Mouse (Mus musculus) gastrocnemius, adult 8-10 months (tissue): Measurements from ENCODE around the gene Irf5. TPM values are rescaled to one million over a fixed set of nuclear protein-coding genes. Genes with fewer than 3 reads are reported as not detected.
"Not testable (repeated sequence)": the region's sequence is repeated elsewhere in the genome, so short reads cannot be mapped to it uniquely, and the experiment has no call there.

ENCODE experiments used
- DNase-seq, 2 experiments: peaks; one replicate each; pipeline ENCODE4 v3.0.0; 2022; ENCODE audit warnings: low spot score in 2 of 2
- total RNA-seq, 4 experiments: library from RNA; stranded (reverse); gene quantifications; 2 replicates each; pipeline ENCODE4 v1.2.4; 2022

Gene Irf5
- total RNA-seq, 4 experiments from 2014 or later: 1.0 to 3.1 (median 1.7) TPM

DNA sequence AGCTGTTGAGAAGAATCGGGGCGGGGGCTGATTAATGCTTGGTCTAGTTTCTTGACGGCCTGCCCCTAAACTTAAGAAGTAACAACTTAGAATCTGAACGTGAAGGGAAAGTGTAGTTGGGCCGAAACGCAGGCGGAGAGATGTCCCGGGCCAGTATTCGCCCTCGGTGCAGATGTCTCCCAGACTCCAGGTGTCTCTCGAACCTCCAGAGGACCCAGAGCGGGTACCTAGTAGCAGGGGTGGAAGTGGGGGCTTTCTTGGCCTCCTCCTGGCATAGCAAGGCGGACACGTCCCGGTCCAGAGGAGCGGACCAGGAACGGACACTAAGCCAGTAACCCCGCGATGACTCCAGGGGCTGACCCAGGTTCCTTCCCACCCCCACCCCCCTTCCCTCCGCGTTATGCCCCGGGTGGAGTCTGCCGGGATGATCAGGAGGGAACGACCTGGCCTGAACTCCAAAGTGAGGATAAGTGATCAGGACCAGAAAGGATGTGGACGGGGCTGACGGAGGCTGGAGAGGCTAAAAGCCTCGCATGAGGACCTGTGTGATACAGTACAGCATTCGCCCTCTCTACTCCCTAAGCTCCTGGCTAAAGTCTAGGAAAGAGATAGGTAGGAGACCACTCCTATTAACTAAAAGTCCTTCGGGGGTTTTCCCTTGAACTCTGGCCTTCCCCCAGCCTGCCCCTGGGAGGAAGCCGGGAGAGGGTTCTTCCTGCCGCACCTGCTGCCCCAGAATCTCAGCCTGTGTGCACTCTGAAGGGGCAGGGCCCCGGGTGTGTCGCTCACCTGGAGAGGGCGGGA, 1.1 kb downstream of the Irf5 start:
- no peak for DNase-seq

DNA sequence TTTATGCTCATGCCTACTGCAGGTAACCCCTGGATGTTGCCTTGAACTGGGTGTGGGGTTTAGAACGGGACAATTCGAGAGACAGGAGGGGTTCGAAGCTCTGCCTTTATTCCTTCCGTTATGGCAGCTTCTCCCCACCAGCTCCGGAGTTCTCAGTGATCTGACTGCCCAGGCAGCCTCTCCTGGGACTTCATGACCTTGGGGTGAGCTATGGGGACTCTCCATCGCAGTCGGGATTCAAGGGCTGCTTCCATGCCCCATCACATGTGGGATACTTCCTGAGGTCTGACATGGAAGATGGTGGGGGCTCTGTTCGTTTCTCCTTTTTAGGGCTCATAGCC, 1.7 kb downstream of the Irf5 start:
- DNase-seq: no peak

DNA sequence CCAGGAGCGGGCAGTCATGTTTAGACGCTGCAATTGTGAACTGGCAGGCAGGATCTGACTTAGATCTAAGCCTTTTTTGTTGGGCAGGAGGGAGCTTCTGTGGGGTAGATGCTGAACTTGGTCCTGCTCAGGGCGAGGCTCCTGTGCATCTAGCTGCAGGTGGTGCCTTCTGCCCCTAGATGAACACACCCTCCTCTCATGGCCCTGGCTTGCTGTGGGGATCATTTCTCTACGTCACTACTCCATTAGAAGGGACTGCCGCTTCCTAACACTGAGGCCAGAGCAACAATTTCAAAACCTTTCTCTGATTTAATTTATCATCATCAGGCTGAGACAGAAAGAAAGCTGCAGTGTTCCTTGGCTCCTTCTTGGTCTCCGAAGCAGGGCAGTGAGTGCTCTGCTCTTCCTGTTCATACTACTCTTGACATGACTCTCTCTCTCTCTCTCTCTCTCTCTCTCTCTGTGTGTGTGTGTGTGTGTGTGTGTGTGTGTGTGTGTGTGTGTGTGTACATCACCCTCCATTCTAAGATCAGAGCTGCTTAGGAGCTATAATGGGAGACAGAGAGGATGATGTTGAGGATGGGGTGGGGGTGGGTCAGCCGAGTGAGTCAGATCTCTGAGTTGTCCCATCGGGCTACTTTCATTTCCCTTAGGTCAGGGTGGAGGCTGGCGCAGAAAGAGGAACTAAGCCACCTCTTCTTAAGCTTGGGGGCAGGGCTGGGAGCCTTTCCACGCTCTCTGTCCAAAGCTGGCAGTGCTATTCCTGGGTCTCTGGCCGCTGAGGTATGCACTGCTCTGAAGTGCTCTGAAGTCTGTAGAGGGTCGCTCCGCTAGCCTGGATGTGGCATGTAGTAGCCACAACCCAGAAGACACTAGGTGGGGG, 2.4 kb downstream of the Irf5 start:
- no peak for DNase-seq

DNA sequence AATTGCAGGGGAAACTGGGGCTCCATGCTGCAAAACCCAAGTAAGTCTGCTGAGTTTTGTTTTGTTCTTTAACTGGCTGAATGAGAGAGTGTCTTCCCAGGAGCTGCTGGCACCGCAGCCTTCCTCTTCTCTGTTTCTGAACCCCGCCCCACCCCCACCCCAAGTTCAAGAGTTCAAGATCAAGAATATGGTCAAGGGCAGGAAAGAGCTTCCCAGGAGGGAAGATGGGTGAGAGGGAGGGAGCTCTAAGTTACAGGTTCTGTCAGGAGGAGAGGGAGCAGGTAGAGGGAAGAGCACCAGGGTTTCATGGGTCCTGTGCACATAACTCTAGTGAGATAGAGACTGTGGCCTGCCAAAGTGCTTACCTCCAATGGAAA, 3.0 kb downstream of the Irf5 start:
- no peak for DNase-seq

DNA sequence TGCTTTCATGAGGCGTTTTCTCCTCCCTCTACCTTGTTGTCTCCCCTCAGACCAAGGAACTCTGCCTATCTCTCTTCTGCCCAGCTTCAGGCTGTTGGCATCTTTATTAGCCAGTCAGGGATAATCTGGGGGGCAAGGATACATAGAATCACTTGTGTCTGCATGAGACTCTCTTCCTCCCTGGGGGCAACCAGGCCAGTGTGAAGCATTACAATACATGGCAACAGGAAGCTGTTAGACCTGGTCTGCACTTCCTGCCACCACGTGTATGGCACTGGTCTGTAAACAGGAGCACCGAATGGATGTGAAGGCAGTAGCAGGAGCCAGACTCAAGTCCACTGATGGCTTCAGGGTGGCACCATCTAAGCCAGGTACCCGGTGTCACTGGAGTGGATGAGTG, 3.6 kb downstream of the Irf5 start:
- no peak for DNase-seq

DNA sequence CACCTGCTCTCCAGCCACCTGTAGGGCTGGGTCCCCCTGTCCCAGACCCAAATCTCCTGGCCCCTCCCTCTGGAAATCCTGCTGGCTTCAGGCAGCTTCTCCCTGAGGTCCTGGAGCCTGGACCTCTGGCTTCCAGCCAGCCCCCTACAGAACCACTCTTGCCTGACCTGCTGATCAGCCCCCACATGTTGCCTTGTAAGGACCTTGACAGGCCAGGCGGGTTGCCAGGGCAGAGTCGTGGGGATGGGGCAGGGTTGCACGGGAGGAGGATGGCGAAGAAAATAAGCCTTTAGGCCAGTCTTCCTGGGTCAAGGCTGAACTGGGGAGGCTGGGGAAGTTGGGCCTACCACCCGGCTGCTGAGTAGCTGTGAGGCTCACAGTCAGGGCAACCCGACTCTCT, 8.9 kb downstream of the Irf5 start:
- no peak for DNase-seq

DNA sequence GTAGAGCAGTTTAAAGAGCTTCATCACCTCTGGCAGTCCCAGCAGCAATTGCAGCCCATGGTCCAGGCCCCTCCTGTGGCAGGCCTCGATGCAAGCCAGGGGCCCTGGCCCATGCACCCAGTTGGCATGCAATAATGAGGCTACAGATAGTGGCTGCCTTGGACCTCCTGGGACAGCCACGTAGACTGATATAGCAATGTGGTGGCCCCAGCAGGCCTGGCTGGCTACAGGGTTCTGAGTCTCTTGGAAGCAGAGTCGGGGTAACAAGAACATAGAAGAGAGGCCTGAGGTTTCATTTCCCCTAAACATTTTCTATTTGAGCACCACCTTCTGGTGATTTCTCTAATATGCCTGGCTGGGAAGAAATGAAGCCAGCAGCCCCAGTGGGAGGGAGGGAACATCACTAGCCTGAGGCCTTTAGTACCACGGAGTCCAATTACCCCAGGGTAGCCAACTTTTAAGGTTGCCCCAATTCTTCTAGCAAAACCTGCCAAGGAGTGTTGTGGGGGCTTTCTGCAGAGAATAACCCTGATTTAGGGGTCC, 10.3 kb downstream of the Irf5 start:
- DNase-seq: no peak

DNA sequence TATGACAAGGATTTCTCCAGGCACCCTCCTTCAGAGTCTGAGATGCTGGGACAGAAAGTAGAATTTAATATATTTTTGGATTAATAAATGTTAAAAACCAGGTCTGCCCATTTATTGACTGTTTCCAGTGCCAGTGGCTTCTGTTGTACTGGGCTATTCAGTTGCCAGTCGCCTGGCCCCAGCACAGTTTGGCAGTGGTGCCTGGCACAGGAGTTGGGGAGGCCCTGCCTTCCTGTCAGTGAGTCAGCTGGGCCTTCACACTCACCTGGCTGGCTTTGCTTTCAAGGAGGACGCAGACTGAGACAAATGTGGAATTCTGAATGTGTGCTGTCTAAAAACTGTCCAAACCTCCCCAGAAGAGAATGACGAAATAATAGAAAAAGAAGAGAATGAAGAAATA, 10.8 kb downstream of the Irf5 start:
- no peak for DNase-seq

DNA sequence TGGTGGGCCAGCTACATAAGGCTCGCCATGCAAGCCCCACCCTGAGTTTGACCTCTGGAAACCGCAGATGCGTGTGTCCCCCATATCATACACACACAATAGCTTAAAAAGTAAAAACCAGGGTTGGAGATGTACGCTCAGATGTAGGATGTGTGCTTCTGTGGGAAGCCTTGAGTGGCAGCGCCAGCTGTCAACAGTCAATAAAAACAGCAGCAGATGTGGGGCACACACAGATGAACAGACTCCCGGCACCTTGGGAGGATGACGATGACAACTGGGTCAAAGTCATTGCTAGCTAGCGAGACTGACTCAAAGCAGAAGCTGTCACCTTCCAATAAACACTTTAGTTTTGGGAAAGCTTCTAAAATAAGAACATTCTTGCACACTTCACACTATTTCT, 13.1 kb downstream of the Irf5 start:
- no peak for DNase-seq

DNA sequence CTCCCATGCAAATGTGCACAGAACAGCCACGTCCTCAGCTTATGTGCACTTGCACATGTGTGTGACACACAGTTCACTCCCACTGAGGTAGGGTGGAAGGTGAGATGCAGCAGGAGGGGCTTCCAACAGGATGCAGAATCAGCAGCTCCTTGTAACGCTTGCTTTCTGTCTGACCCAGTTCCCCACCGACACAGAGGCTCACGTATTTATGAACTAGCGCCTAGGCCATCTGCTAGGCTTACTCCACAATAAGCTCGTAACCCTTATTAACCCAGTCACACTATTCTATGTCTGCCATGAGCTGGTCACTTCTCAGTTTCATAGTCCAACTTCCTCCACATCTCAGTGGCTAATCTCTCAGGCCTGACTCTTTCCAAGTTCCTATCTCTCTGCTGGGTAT, 13.8 kb downstream of the Irf5 start:
- DNase-seq: no peak

DNA sequence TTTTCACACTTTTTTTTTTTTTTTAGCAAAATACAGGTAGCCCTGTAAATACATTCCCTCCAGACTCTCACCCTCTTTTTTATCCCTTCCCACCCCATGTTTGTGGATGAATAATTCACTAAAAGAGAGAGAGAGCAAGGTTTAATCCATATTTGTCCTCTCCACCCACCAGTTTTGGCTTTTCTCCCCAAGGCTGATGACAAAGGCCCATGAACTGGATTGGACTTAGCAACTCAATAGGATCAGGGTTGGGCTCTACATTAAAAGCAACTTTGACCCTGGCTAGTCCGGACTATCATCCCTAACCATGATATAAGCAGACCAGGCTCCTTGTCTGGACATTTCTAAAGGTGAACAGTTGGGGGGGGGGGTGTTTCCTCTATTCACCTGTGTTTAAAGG, 14.5 kb downstream of the Irf5 start:
- DNase-seq: no peak

DNA sequence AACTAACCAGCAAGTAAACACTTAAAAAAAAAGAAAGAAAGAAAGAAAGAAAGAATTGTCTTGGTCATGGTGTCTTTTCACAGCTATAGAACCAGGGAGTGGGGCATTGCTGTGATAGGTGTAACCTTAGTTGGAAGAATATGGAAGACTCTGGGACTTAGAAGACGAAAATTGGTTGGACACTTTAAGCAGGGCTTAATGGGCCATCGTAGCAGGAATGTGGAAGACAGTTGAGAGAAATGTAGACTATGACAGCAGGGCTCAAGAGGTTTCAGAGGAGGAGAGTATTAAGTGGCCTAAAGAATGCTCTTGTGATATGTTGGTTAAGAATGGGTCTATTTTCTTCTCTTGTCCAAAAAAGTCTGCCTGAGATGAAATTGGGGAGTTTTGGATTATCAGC, 19.2 kb downstream of the Irf5 start:
- no peak for DNase-seq

DNA sequence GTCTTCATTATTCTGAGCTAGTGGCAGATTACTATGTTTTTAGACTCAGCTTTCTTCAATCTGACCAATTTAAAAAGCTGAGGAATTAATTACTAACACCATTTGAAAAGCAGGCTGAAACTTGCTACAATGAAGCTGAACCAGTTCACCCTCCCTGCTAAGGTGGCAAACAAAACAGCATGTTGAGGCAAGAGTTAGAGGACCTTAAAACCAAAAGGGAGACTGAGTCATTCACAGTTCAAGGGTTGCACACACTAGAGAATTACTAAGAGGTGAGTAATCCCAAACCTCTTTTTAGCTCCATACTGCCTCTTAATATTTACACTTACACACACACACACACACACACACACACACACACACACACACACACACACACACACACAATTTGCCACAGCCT, 21.2 kb downstream of the Irf5 start:
- no peak for DNase-seq

DNA sequence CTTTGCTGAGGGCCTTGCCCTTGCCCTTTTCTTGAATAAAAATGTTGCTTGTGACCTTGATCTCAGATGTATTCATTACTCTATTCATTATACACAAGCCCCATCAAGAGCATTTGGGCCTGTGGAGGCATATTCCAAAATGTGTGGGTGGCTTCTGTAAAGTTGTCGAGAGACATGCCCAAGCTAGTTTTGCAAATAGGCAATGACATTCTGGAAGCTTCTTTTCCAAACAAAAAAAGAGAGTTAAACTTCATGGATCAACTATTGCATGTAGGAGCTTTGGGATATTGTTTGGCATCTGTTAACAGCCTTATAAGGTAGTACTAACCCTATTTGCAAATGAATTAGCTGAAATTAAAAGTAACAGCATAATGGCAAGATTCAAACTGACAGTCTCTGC, 21.7 kb downstream of the Irf5 start:
- DNase-seq: no peak

DNA sequence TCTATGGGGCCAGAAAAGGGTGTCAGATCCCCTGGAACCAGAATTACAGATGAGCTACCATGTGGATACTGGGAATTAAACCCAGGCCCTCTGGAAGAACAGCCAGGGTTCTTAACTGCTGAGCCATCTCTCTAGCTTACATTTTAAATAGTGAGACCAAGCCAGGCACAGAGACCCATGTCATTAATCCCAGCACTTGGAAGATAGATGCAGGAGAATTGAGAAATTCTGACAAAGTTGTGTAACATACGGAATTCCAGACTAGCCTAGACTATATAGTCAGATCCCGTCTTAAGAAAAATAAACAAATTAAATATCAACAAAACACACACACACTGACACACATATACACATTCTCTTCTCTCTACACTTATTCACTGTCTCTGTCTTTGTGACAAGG, 26.1 kb downstream of the Irf5 start:
- no peak for DNase-seq

DNA sequence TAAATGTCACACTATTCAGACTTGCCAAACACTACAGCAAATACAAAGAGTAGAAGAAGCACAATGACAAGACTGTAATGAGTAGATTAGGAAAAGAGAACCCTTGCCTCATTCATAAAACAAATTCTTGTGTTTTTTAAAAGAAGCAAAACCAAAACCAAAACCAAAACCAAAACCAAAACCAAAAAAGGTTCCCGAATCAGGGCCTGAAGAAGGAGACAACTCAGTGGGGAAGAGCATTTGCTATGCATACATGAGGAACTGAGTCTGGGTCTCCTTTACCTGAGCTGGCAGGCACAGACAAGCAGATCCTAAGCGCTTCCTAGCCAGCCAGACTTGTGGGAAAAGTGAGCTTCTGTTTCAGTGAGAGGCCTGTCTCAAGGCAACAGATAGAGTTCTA, 30.7 kb downstream of the Irf5 start:
- no peak for DNase-seq

DNA sequence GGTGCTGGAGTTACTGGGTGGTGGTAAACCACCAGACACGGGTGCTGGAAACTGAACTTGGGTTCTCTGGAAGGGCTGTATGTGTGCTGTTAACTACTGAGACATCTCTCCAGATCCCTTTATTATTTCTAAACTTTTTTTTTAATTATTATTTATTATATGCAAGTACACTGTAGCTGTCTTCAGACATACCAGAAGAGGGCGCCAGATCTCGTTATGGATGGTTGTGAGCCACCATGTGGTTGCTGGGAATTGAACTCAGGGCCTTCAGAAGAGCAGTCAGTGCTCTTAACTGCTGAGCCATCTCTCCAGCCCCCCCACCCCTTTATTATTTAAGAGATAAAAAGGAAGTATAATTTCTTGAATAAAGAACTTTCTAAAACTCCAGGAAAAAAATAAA, 50.0 kb downstream of the Irf5 start:
- not testable (repeated sequence) for DNase-seq

DNA sequence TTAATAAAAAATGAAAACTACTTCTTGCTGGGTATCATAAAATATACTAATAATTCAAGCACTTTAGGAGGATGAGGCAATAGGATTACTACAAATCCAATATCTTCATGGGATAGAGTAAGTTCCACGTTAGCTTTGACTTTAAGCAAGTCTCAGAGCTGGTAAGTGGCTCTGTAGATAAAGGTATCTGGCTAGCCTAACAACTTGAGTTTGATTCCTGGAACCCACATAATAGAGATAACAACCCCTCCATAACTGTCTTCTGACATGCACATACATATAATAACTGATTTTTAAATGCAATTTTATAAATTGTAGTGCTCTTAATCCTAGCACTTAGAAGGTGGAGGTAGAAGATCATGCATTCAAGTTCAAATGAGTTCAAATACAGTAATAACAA, 54.3 kb downstream of the Irf5 start:
- DNase-seq: no peak

DNA sequence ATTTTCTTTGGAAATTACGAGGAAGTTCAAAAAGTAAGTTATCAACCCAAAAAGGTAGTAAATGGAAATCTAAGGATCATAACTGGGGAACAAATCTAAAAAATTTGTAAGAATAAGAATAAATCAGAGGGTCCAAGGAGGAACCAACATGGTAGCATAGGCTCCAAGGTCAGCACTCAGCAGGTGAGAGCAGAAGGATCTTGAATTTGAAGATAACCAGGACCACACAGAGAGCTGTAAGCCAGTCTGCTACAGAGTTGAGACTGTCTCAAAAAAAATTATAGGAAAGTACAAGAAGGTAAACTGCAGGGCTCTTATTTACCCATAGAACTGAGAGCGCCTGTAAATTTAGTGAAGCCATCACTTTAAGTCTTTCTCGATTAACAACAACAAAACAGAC, 54.8 kb downstream of the Irf5 start:
- no peak for DNase-seq
